Mouse (Mus musculus) E14TG2a.4 (cell line): ENCODE measurements at regions not wholly inside any gene's neighbourhood (a gene's known extent, or its start where the extent isn't known, plus 50 kb on each side); places are given as distances from the start of the nearest gene placed in this dataset.
A peak's percentile ranks its signal among the peaks of the same experiment; 100 is the strongest.

Experiments used
- CTCF ChIP-seq: conservative IDR thresholded peaks from 2 replicates; pipeline ENCODE4 v1.5.1; 2014; ENCODE audit warnings: low read length
- NANOG ChIP-seq: IDR thresholded peaks from 2 replicates; pipeline ENCODE4 v1.6.1; 2014; ENCODE audit warnings: borderline replicate concordance, low read length, mixed read lengths

GRCm38 (mm10) chr9:16702431-16702830, 201.3 kb upstream of the Fat3 start:
- peak; percentile 32 for TF ChIP-seq CTCF
- no peak for TF ChIP-seq NANOG
